Comparison of ENCODE assay signal across 8 mouse cellular contexts in genomic region chr4:129272756-129273046, GRCm38 (mm10). TPM values are rescaled to one million over a fixed set of nuclear protein-coding genes. Genes with fewer than 3 reads are reported as not detected.
DNase-seq lines count a peak whose midpoint lies in the region; ATAC-seq and TF ChIP-seq lines count a peak whose summit lies in the region.
"Had no signal": no experiment of that assay in that cellular context is flagged by ENCODE, and none has a peak within 500 bp of the region (broad histone marks: within the 10 kb centered on the region; RNA-seq: fewer than 3 reads in every experiment).

No protein-coding gene starts in this region.

- intact Hi-C loops in left cerebral cortex, postnatal 4 days (cut with DNase I): loop anchor here (5.0 kb wide), 1 partner anchor 60 kb away; no protein-coding TSS in a partner anchor

- H3K4me2 ChIP-seq in midbrain, postnatal 0 days (ENCODE audit: low read depth, low read length, poor library complexity, severe bottlenecking): no peak overlapping the region
- no peak overlapping the region for H3K4me2 ChIP-seq in midbrain, embryonic 16.5 days (ENCODE audit: low read length)
- H3K4me2 ChIP-seq in stomach, postnatal 0 days (replicated peaks; ENCODE audit: low read depth): peak overlapping the region; percentile 20; the same call in 1 of the 2 replicates
- H3K4me2 ChIP-seq: embryonic facial prominence, embryonic 12.5 days had no signal

- H3K4me3 ChIP-seq in midbrain, postnatal 0 days (ENCODE audit: low read depth, low read length): no peak overlapping the region
- no peak overlapping the region for H3K4me3 ChIP-seq in midbrain, embryonic 16.5 days (ENCODE audit: low read depth, low read length)
- peak overlapping the region; percentile 13; the same call in 1 of the 2 replicates for H3K4me3 ChIP-seq in stomach, postnatal 0 days (ENCODE audit: low read depth, low read length)
- H3K4me3 ChIP-seq: embryonic facial prominence, embryonic 12.5 days had no signal

- no peak overlapping the region for H3K9ac ChIP-seq in midbrain, postnatal 0 days (replicated peaks; ENCODE audit: low read length, poor library complexity, severe bottlenecking)
- H3K9ac ChIP-seq in midbrain, embryonic 16.5 days (ENCODE audit: low read depth, low read length): no peak overlapping the region
- H3K9ac ChIP-seq in stomach, postnatal 0 days (ENCODE audit: low read length): peak overlapping the region; percentile 47; the same call in 1 of the 2 replicates
- H3K9ac ChIP-seq: embryonic facial prominence, embryonic 12.5 days had no signal

- H3K27me3 ChIP-seq in midbrain, postnatal 0 days (ENCODE audit: insufficient read depth, low read length): no peaks in the 10 kb centered on the region
- no peaks in the 10 kb centered on the region for H3K27me3 ChIP-seq in midbrain, embryonic 16.5 days (ENCODE audit: control insufficient read depth, insufficient read depth, low read depth, low read length)
- no peaks in the 10 kb centered on the region for H3K27me3 ChIP-seq in stomach, postnatal 0 days (ENCODE audit: control insufficient read depth, insufficient read depth, low read length)
- H3K27me3 ChIP-seq: embryonic facial prominence, embryonic 12.5 days had no signal

- TF ChIP-seq CTCF in midbrain, postnatal 0 days (IDR thresholded peaks at IDR 0.05): peak; percentile 42
- peak; percentile 66 for TF ChIP-seq CTCF in stomach, postnatal 0 days (IDR thresholded peaks at IDR 0.05; ENCODE audit: low read depth)

- no peak for TF ChIP-seq EP300 in stomach, postnatal 0 days (optimal IDR thresholded peaks at IDR 0.05)

- no peak for ATAC-seq in midbrain, postnatal 0 days (ENCODE audit: low FRiP score)
- ATAC-seq in midbrain, embryonic 16.5 days: no peak
- peak; percentile 69 for ATAC-seq in stomach, postnatal 0 days (ENCODE audit: low FRiP score, low TSS enrichment)

- DNase-seq in midbrain, postnatal 0 days (ENCODE audit: low spot score): peak; percentile 72
- peak; percentile 98 for DNase-seq in brain, adult 2 months (ENCODE audit: low read depth, low spot score)
- peak; percentile 44 for DNase-seq in gastrocnemius, postnatal 10 days
- DNase-seq in left cerebral cortex, postnatal 4 days: peak; percentile 90
- peak; percentile 91 for DNase-seq in stomach, postnatal 0 days (ENCODE audit: low spot score)
- DNase-seq in frontal cortex, postnatal 10 days (ENCODE audit: low spot score in 2 of 2): no peak

- no peaks in the 10 kb centered on the region for H3K4me1 ChIP-seq in midbrain, postnatal 0 days (ENCODE audit: insufficient read depth, low read length)
- no peaks in the 10 kb centered on the region for H3K4me1 ChIP-seq in midbrain, embryonic 16.5 days (ENCODE audit: control insufficient read depth, insufficient read depth, low read length)
- H3K4me1 ChIP-seq in stomach, postnatal 0 days (replicated peaks; ENCODE audit: control insufficient read depth, insufficient read depth): no peaks in the 10 kb centered on the region

- WGBS in midbrain, postnatal 0 days: 53% methylated on average over 5 of the region's 5 CpGs
- 40% methylated on average over 5 of the region's 5 CpGs for WGBS in midbrain, embryonic 16.5 days
- 20% methylated on average over 5 of the region's 5 CpGs for WGBS in stomach, postnatal 0 days

- H3K36me3 ChIP-seq in midbrain, postnatal 0 days (ENCODE audit: insufficient read depth, low read length): no peaks in the 10 kb centered on the region
- no peaks in the 10 kb centered on the region for H3K36me3 ChIP-seq in midbrain, embryonic 16.5 days (ENCODE audit: control insufficient read depth, insufficient read depth, low read length)
- no peaks in the 10 kb centered on the region for H3K36me3 ChIP-seq in stomach, postnatal 0 days (ENCODE audit: control insufficient read depth, insufficient read depth, low read length)
- H3K36me3 ChIP-seq: embryonic facial prominence, embryonic 12.5 days had no signal

- no peak overlapping the region for H3K27ac ChIP-seq in midbrain, postnatal 0 days (ENCODE audit: low read depth, low read length)
- H3K27ac ChIP-seq in midbrain, embryonic 16.5 days (ENCODE audit: low read length): no peak overlapping the region
- peak overlapping the region; percentile 83 for H3K27ac ChIP-seq in stomach, postnatal 0 days (replicated peaks)
- H3K27ac ChIP-seq: embryonic facial prominence, embryonic 12.5 days had no signal

- no peaks in the 10 kb centered on the region for H3K9me3 ChIP-seq in midbrain, postnatal 0 days (ENCODE audit: low read length)
- no peaks in the 10 kb centered on the region for H3K9me3 ChIP-seq in midbrain, embryonic 16.5 days (replicated peaks; ENCODE audit: control insufficient read depth, low read length, poor library complexity, severe bottlenecking)
- H3K9me3 ChIP-seq in stomach, postnatal 0 days (ENCODE audit: control insufficient read depth, low read length): no peaks in the 10 kb centered on the region
- H3K9me3 ChIP-seq: embryonic facial prominence, embryonic 12.5 days had no signal

RNA-seq across cellular contexts. Expression of gene C77080, which starts 11.5 kb away (rescaled TPM):
- total RNA-seq in midbrain, postnatal 0 days (2014; rRNA removed): 16.6 and 25.6 TPM in 2 replicates
- polyA plus RNA-seq in midbrain, postnatal 0 days (2015; fragmentation: Nextera tagmentation; extraction: Ambion mirVana): 5.2 and 5.5 TPM in 2 replicates
- 6.7 and 8.2 TPM in 2 replicates for polyA plus RNA-seq in midbrain, embryonic 16.5 days (2015; fragmentation: Nextera tagmentation; extraction: Ambion mirVana)
- total RNA-seq in gastrocnemius, postnatal 10 days (2021): 1 to 10 TPM; 2.6 to 4.9 TPM
- total RNA-seq in left cerebral cortex, postnatal 4 days (2021): 10 to 100 TPM in 1 of 2 experiments, 1 to 10 TPM in 1; 9.7 to 11.7 TPM
- 9.6 and 10.3 TPM in 2 replicates for polyA plus RNA-seq in stomach, postnatal 0 days (2015; fragmentation: Nextera tagmentation; extraction: Ambion mirVana)

RNA-seq across cellular contexts. Expression of gene Sync, which starts 14.7 kb away (rescaled TPM):
- 2.1 and 2.6 TPM in 2 replicates for total RNA-seq in midbrain, postnatal 0 days (2014; rRNA removed)
- polyA plus RNA-seq in midbrain, postnatal 0 days (2015; fragmentation: Nextera tagmentation; extraction: Ambion mirVana): 1.1 and 1.3 TPM in 2 replicates
- 0.63 and 0.85 TPM in 2 replicates for polyA plus RNA-seq in midbrain, embryonic 16.5 days (2015; fragmentation: Nextera tagmentation; extraction: Ambion mirVana)
- 10 to 100 TPM; 63.6 to 64.4 TPM for total RNA-seq in gastrocnemius, postnatal 10 days (2021)
- total RNA-seq in left cerebral cortex, postnatal 4 days (2021): 1 to 10 TPM in 1 of 2 experiments, under 1 TPM in 1; 0.58 to 1.6 TPM
- polyA plus RNA-seq in stomach, postnatal 0 days (2015; fragmentation: Nextera tagmentation; extraction: Ambion mirVana): 2.9 and 3.2 TPM in 2 replicates

Comparison
In these comparisons a context has a peak if more than half of its experiments do, and no peak if none do; other contexts are left out.
1. DNase-seq: peak in midbrain, postnatal 0 days (single experiment), brain, adult 2 months (single experiment), gastrocnemius, postnatal 10 days (single experiment), left cerebral cortex, postnatal 4 days (single experiment) and stomach, postnatal 0 days (single experiment); none in frontal cortex, postnatal 10 days (0 of 2).
2. RNA of gene Sync, which starts 14.7 kb away (total RNA-seq): 63.6 to 64.4 TPM in gastrocnemius, postnatal 10 days; 2.1 to 2.6 TPM in midbrain, postnatal 0 days and 0.58 to 1.6 TPM in left cerebral cortex, postnatal 4 days; every median in the first group is over 10 times any median in the second.